Mouse (Mus musculus): Measurements from ENCODE around the gene Gm7929.
"Not testable (repeated sequence)": the region's sequence is repeated elsewhere in the genome, so short reads cannot be mapped to it uniquely, and the experiment has no call there.

The Gm7929 gene

DNA sequence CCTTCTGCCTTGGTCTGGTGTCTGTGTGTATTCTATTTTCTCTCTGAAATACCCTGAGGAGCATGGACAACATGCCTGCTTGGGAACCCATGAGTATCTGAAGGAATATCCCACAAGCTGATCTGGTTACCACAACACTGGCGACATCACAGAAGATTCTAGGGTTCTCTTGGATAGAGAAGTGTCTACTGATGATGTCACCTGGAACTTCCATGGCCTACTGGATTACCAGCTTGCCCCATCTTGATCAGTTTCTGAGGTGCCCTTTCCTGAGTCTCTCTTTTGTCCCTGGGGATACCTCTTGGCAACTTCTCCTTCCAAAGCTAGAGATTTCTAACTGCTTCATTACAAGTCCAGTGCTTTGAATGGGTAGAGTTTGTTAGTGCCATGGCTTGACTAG is at the start of gene Gm7929:
TSS of gene Gm7929 (minus strand) at position 101 of the 400 bp plus-strand sequence.
- not testable (repeated sequence) for DNase-seq (ENCODE audit: low spot score in 2 of 2)

DNA sequence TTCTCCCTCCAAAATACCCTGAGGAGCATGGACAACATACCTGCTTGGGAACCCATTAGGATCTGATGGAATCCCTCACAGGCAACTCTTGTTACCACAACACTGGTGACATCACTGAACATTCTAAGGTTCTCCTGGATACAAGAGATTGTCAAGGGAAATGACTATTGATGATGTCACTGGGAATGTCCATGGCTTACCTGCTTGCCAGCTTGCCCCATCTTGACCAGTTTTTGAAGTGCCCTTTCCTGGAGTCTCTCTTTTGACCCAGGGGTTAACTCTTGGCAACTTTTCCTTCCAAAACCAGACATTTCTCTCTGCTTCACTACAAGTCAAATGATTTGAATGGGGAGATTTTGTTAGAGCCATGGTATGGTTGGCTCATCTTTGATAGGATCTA is 21.9 kb upstream of the Gm7929 start, which contains the start of gene Gm47189:
TSS of gene Gm47189 (minus strand) at position 101 of the 400 bp plus-strand sequence.
- DNase-seq (ENCODE audit: low spot score in 2 of 2), result not testable (repeated sequence)

DNA sequence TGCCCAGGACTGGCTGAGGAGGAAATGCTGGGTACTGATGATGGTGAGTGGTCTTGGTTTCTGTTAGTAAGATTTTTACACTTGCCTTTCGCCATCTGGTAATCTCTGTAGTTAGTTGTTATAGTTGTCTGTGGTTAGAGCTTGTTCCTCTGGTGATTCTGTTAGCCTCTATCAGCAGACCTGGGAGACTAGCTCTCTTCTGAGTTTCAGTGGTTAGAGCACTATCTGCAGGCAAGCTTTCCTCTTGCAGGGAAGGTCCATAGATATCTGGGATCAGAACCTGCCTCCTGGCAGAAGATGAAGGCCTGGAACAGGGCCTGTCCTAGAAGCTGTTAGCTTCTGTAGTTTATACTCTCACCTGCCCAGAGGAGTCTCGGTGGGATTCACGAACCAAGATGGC is 5.5 kb upstream of the Gm7929 start:
- peak; percentile 2 for DNase-seq (ENCODE audit: low spot score in 2 of 2)

DNA sequence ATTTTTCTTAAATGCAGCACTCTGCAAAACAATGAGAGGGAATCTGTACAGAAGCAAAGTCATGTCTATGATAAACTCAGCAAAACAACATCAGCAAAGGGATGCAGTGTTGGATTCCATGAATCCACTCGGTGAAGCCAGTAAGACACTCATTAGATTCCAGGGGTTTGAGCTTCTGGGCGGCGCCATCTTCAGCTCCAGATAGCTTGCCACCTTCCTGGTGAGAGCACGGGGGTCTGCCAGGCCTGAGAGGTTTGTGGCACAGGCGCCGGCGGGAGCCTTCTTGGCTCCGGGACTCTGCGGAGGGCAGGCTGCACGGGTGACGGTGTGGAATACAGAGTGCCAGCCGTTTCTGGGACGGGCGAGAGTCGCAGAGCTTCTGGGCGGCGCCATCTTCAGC is 27.0 kb downstream of the Gm7929 start:
- not testable (repeated sequence) for DNase-seq (ENCODE audit: low spot score in 2 of 2)

DNA sequence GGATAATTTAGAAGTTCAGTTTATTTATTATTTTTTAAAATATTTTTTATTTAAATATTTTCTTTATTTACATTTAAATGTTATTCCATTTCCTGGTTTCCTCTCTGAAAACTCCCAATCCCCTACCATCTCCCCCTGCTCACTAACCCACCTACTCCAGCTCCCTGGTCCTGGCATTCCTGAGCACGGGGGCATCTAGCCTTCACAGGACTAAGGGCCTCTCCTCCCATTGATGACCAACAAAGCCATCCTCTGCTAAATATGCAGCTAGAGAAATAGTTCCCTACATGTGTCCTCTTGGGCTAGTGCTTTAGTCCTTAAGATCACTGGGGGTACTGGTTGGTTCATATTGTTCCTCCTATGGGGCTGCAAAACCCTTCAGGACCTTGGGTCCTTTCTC is 33.2 kb downstream of the Gm7929 start:
- not testable (repeated sequence) for DNase-seq (ENCODE audit: low spot score in 2 of 2)

DNA sequence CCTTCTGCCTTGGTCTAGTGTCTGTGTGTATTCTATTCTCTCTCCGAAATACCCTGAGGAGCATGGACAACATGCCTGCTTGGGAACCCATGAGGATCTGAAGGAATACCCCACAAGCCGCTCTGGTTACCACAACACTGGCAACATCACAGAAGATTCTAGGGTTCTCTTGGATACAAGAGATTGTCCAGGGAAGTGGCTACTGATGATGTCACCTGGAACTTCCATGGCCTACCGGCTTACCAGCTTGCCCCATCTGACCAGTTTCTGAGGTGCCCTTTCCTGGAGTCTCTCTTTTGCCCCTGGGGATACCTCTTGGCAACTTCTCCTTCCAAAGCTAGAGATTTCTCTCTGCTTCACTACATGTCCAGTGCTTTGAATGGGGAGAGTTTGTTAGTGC is 48.6 kb downstream of the Gm7929 start, which contains the start of gene Gm8068:
TSS of gene Gm8068 (minus strand) at position 101 of the 400 bp plus-strand sequence.
- not testable (repeated sequence) for DNase-seq (ENCODE audit: low spot score in 2 of 2)

Measured in thymus, postnatal 10 days (tissue).